Mouse (Mus musculus) urinary bladder, postnatal 4 days (tissue): ENCODE data around the gene Col27a1.

Experiments
- DNase-seq, 2 experiments: peaks; one replicate each; pipeline ENCODE4 v3.0.0; 2021 to 2022; ENCODE audit warnings: low spot score in 2 of 2

The Col27a1 gene

DNA sequence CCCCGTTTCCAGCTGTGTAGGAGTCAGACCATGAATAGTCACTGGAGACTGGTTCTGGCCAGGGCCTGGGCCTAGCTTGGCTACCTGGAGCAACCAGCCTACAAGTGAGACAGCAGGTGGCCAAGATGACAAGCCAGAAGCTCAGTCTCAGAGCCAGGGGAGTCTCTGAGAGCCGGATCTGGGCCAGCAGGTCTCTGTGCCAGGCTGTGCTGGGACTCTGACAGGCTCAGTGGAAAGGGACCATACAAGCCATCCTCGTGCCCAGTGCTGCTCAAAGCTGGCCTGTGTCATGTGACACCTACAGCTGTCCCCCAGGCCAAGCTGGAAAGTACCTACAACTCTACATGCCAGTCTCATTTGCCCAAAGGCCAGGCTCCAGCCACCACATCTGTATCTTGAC is 94.5 kb downstream of the Col27a1 start:
- no peak for DNase-seq

DNA sequence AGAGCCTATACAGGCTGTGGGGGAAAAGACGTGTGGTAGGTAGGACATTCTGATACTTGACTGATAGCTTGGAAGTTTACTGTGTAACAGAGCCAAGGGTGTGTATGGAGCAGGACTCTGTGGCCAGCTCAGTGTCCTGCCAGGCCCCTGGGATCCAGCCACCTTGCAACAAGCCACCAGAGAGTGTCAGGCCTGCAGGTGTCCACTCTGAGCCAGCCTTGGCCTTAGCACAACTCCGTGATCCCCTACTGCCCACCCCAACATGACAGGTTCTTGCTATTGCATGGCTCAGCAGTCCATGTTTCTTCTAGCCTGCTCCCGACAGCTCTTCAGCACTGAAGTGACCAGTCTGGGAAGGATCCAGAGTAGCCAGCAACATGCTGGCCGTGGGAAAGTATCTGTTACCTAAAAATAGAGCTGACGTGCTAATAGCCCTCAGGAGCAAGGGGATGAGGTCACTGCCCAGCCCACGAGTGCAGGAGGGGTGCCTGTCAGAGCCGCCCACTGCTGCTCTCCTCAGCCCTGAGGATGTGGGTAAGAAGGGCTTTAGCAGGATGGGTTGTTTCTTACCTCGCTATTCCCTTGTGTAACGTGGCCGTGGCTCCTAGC is 96.5 kb downstream of the Col27a1 start:
- DNase-seq, result no peak

DNA sequence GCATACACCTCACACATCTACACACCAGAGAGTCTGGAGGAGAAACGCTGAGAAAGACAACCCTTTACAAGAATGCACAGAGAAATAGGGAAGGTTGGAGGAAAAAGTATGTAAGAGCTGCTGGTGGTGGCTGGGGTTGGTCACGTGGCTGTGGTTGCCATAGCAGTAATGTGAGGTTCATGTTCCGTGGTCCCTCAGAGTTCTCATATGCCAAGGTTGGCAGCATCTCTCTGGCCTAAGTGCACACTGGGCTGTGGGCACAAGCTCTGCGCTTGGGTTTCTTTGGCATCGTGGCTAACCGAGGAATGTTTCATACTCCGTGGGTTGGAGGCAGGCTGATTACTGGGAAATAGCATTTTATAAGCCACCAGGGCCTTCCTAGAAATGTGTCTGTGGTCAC is 97.6 kb downstream of the Col27a1 start:
- DNase-seq, result no peak

DNA sequence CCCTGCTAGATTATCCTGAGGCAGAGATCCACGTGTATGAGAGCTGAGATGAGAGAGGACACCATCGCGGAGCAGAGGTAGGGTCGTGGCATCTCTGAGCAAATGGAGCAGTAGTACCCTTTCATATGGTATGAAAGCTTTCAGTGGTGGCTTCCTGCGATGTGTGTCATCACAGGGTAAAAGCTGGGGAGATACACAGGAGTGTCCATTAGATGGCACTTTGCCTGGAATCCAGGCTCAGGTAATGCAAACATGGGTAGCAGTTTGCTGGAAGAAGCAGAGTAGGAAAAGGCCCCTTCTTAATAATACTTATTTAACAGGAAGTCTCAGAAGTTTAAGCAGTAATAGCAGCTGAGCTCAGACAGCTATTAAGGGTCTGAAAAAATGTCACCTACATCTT is 100.3 kb downstream of the Col27a1 start:
- DNase-seq, result no peak

DNA sequence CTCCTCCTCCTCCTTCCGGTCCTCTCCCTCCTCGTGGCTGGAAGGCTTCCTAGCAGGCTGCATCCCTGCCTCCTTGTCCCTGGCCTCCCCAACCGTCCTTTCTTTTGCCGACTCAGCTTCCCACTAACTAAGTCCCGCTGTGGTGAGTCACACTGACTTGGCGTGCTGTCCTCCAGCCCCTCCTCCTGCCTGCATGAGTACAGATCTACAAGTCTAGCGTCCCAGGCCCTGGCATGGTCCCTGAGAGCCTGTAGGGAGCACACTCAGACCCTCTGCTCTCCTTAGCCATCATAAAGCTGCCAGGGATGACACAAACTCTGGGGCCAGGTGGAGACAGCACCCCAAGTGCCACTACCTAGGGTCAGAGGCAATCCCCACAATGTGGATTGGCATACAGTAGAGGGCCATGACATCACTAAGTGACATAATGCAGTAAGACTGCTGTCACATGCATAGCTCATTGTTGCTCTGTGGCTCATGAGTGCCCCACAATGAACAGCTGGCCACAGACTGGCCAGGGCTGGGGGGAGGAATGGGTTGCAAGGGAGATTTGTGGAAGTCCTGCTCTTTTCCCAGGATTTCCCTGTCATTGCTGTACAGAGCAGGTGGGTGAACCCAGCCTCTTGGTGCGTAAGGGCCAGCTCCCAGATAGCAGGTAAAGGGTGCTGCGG is 102.4 kb downstream of the Col27a1 start:
- DNase-seq, result peak in 1 of 2 experiments; percentile 58

DNA sequence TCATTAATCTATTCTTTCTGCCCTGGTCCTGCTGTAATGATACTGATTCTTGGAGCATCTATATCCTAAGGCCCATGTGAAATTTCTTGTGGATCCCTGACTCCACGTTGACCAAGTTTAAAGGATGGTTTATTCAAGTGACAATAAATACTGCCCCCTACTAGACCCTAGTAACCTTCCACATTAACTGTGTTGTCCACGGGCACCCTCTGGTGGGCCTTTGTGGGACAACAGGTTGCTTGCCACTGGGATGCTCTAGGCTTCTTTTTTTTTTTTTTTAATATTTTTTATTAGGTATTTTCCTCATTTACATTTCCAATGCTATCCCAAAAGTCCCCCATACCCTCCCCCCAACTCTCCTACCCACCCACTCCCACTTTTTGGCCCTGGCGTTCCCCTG is 105.8 kb downstream of the Col27a1 start:
- peak in 1 of 2 experiments; percentile 77 for DNase-seq

DNA sequence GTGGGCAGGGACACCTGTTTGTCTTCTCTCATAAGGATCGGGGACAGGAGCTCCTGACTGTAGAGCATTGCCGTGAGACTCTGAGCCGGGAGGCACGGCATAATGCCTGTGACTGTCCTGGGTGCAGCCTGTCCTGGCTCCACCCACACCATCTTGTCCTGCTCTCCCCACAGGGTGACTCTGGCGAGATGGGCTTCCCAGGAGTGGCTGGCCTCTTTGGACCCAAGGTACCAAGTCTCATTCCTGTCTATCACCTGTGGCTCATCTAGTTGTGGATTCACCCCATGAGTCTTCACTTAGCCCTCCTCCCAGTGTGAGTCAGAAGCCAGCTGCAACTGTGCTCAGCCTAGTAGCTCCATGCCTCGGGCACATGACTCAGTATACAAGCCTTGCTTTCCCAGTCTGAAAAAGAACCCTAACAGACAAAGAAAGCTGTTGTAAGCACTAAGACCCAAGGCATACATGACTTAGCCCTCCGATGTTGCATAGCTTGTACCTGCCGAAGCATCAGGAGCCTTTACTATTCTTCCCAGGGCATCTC is 109.5 kb downstream of the Col27a1 start:
- DNase-seq, result no peak

DNA sequence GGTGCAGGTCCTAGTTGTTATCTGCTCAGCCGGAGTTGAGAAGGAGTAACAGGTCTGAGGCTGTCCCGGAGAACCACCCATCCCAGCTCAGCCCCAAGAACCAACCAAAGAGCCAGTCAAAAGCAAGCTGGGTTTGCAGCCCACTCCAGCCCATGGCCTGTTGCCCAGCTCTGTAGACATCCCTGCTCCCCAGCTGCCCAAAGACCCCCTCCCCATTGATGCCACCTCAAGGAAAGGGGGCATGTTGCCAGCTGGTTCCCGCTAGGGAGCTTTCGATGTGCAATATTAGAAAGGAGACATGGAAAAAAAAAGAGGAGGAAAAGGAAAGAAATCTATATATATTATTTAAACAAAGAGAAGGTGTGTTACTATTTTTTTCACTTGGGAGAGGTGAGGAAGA is 119.6 kb downstream of the Col27a1 start:
- no peak for DNase-seq

DNA sequence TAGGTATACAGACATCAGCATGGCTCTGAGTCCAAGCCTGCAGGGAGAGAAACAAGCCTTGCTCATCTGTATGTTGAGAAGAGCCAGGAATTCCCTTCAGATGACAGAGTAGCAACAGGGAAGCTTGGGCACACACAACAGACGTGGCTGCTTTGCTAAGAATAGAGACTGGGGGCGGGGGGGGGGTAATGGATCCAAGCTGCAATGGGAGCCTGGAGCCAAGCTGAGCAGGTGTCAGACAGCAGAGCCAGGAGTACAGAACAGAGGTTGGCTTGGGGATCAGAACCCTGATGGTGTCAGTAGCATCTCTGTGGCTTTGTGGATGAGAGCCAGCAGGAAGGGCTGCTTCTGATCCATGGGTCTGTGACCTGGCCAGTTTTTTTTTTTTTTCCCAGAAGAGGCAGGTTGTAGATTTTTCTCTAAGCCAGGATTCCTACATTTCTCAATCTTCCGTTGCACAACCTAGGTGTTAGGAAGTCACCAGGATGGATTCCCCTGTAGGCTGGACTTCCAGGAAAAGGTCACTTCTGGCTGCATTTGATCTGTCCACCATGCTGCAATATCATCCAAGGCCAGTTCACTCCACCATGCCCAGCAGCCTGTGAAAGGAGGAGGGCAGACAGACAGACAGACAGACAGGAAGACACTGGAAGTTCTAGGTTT is 124.7 kb downstream of the Col27a1 start:
- DNase-seq, result no peak

DNA sequence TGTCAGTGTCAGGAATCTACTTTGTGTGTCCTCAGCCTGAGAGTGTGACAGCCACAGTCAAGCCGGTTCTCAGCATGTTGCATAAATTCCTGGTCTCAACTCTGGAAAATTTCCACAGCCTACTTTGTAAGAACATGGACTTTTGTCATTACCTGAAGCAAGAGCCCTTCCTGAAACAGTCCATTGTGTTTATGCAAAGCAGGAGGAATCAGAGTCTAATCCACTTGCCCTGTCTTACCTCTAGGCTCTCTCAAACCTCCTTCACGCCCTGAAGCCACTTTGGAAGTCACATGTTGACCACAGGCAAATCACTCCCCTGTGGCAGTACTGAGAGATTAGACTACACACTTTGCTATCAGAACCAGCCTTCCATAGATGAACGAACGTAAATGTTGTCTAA is 128.7 kb downstream of the Col27a1 start:
- no peak for DNase-seq

DNA sequence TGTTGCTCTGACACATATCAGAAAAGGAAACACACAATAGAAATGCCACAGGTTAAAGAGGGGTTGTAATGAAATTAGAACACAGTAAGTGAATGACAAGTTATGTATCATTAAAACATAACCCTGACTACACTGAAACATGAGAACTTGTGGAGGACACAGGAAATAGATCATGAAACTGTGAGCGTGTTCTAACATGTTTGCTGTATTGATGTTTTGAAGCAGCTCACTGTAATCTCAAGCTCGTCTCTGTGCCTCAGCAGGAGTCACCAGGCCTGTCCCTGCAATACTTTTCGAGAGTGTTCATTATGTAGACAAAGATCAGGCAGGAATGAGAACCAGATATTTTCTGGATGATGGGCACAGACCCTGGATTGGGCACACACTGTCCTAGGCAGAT is 129.8 kb downstream of the Col27a1 start:
- DNase-seq, result no peak

DNA sequence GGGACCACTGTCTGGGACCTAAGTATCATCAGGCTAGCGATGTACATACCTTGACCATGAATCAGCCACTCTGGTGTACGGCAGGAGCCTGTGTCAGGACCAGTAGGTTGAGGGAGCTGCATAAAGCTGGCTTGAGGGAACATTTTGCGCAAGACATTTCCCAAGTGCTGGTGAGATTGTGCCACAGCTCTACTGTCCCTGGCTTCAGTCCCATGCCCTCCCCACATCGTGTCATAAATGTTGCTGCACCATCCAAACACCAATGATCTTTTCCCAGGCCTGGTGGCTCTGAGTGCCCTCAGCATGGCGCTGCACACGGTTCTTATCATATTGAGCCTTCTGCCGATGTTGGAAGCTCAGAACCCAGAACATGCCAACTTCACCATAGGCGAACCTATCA is 130.5 kb downstream of the Col27a1 start, which contains the start of gene Orm1:
TSS of gene Orm1 (plus strand) at position 266 of the 400 bp plus-strand sequence.
- no peak for DNase-seq

DNA sequence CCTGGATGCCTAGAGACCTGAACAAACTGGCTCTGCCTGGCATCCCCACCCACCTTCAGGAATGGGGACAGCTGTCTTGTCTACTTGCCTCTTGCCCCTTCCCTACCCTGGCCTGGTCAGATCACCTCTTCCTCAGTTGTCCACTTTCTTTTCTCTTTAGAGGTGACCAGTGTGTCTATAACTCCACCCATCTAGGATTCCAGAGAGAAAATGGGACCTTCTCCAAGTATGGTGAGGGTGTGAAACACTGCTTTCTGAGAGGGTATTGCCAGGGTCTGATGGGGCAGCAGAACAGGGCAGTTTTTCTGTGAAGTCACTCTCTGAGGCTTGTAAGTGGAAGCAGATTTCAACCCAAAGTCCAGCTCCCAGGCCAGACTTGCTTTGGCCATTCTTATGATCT is 131.5 kb downstream of the Col27a1 start:
- no peak for DNase-seq

DNA sequence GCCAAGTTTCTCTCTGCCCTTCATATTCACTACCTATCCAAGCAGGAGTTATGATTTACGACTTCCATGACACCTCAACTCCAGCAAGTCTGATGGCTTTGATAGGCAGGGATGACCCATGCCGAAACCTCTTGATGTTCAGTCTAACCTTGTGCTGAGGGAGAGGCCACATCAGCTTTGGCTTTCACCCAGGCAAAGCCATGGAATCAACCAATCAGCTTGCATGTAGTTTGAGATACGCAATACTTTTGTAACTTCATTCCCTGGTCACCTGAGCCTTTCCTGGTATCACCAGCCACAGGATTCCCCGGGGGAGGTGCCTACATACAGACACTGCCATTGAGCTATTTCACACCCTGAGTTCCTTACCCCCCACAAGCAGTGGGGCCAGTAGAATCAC is 132.9 kb downstream of the Col27a1 start:
- DNase-seq, result no peak

DNA sequence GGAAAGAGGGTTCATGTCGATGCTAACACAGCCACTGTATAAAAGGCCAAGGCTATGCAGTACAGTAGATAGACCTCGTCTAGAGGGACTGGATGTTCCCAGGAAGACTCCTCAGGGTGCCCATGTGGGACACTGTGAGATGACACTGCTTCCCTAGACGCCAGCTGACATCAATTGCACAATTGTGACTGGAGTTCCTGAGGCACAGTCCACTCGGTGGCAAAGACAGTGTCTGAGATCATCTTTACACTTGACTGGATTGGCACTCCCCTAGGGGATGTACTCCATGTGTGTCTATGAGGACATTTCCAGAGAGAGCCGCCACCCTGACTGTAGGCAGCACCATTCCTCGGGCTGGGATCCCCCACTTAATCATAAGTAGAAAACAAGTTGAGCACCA is 134.7 kb downstream of the Col27a1 start:
- no peak for DNase-seq

DNA sequence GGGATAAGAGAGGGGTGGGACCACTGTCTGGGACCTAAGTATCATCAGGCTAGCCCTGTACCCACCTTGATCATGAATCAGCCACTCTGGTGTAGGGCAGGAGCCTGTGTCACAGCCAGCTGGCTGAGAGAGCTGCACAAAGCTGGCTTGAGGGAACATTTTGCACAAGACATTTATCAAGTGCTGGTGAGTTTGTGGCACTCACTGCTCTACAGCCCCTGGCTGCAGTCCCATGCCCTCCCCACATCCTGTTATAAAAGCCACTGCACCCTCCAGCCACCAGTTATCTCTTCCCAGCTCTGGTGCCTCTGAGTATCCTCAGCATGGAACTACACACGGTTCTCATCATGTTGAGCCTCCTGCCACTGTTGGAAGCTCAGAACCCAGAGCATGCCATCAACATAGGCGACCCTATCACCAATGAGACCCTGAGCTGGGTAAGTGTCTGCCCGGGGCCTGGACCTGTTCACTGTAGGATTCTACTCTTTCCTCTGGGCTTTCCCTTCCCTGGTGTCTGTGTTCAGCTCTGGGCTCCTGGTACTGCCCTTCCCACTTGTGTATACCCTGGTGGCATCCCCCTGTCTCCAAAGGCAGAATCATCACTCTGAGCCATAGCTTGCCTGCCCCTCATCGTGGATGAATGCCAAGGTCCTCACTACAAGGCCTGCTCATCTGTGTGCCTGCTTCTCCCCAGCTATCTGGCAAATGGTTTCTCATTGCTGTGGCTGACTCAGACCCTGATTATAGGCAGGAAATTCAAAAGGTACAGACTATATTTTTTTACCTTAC is 142.3 kb downstream of the Col27a1 start, which contains the start of gene Orm3:
TSS of gene Orm3 (plus strand) at position 286 of the 789 bp plus-strand sequence.
- DNase-seq, result no peak

DNA sequence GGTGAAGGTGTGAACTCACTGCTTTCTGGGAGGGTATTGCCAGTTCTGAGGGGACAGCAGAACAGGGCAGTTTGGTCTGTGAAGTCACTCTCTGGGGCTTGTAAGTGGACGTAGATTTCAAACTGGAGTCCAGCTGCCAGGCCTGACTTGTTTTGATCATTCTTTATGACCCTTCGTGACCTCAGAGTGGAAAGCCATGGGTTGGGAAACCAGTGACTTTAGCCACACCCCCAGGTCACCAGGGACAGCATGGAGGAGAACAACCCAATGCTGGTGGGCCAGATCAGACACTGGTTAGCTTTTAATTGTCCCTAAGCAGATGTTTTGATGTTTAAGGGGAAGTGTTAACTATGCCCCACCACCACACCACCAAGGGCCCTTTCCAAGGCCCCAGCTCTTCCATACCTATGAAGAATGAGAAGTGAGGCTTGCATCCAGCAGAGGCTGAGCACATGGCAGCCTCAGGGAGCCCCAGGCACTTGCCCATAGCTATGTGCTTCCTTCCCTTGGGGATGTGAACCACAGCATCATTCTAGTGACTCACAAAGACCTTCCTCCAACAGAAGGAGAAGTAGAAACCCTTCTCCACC is 143.3 kb downstream of the Col27a1 start:
- DNase-seq, result no peak

DNA sequence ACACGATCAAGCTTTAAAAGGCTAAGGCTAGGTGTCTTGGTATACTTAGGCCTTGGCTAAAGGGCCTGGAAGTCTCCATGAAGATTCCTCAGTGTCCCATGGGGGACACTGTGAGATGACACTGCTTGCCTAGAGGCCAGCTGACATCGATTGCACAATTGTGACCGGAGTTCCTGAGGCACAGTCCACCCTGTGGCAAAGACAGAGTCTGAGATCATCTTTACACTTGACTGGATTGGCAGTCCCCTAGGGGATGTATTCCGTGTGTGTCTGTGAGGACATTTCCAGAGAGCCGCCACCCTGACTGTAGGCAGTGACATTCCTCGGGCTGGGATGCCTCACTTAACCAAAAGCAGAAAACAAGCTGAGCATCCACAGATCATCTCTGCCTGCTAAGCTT is 146.1 kb downstream of the Col27a1 start:
- no peak for DNase-seq

DNA sequence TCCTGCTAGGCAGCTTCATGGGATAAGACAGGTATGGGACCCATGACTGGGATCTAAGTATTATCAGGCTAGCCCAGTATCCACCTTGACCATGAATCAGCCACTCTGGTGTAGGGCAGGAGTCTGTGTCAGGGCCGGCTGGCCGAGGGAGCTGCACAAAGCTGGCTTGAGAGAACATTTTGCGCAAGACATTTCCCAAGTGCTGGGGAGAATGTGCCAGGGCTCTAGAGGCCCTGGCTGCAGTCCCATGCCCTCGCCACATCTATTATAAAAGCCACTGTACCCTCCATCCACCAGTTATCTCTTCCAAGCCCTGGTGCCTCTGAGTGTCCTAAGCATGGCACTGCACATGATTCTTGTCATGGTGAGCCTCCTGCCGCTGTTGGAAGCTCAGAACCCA is 148.3 kb downstream of the Col27a1 start, which contains the start of gene Orm2:
TSS of gene Orm2 (plus strand) at position 300 of the 400 bp plus-strand sequence.
- DNase-seq, result no peak

DNA sequence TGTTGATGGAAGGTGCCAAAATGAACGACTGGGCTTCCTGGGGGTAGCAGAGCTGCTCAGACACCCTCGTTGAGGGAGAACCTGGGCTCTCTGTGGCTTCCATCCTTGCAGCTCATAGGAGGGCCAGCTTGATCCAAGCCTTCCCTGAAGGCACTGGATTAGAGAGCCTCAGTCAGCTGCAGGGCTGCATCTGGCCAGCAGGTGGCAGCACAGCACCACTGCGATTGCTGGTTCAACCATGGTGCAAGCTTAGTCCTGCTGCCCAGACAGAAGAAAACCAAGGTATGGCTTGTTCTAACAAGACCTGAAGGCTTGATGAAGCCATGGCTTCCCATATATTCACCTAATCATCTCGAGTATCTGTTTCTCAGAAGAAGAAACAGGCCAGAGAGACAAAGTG is 154.8 kb downstream of the Col27a1 start:
- DNase-seq, result peak; percentile 65 to 88

DNA sequence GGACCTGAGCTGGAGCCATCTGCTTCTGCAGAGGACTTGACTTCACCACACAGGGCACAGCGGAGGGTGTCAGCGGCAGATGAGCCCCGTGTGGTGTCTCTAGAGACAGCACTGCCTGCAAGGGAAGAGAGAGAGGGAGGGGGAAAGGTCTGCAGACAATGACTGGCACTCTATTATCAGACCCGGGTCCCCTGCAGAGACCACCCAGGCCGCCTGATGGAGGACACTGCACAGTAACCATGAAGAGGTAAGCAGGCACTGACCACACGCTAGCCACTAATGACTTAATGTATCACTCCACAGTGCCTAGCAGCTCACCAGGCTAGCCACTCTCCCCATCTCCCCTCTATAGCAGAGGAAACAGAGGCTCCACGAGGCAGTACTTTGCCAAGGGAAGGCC is 157.1 kb downstream of the Col27a1 start:
- DNase-seq, result no peak

DNA sequence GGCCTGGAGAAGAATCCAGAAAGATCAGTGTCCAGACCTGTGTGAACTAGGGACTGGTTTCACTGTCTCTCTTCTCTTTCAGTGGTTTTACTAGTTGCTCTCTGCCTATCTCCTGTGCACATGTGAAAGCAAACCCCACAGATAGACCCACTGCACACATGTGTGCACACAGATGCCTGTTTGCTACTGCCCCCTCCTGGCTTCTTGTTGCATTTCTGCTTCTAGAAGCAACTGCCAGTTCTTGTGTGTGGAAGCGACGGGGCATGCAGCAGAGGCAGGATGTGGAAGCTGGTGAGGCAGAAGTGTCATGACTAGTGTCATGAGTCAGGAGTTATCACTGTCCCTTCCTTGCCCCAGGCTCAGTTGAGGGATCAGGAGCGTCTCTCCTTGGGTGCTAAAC is 158.1 kb downstream of the Col27a1 start:
- DNase-seq, result no peak
